24 mouse cellular contexts compared by ENCODE assay signal in the genomic region with DNA sequence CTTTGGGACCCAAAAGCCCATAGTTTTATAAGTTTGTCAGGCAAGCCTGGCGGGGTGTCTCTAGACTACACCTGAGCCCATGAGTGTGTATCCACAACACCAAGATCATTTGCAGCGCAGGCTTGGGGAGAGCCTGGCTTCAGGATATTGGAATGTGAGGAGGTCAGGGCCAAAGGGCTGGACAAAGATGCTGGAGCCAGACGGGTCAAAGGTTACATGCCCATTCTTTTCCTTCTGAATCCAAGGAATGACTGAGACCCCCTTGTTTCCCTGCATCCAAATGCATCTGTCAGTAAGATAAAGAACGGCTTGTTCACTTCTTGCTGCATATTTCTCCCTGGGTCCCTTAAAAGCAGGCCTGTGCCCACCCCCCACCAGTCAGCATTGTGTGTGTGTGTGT.
DNase-seq lines count a peak whose midpoint lies in the region; ATAC-seq and TF ChIP-seq lines count a peak whose summit lies in the region.
"Had no signal": no experiment of that assay in that cellular context is flagged by ENCODE, and none has a peak within 500 bp of the region (broad histone marks: within the 10 kb centered on the region; RNA-seq: fewer than 3 reads in every experiment).

No protein-coding gene starts in this region.

- H3K27me3 ChIP-seq in hindbrain, embryonic 10.5 days (ENCODE audit: insufficient read depth, poor library complexity, severe bottlenecking) = no peaks in the 10 kb centered on the region
- H3K27me3 ChIP-seq in hindbrain, embryonic 14.5 days (ENCODE audit: control insufficient read depth, insufficient read depth, low read length) = no peaks in the 10 kb centered on the region
- no peaks in the 10 kb centered on the region for H3K27me3 ChIP-seq in neural tube, embryonic 11.5 days (ENCODE audit: control insufficient read depth, insufficient read depth, low read length)
- H3K27me3 ChIP-seq in neural tube, embryonic 15.5 days (replicated peaks) = no peaks in the 10 kb centered on the region
- no peaks in the 10 kb centered on the region for H3K27me3 ChIP-seq in embryonic facial prominence, embryonic 10.5 days (replicated peaks; ENCODE audit: low read depth, poor library complexity, severe bottlenecking)
- H3K27me3 ChIP-seq: embryonic facial prominence, embryonic 12.5 days; heart, embryonic 13.5 days; liver, embryonic 15.5 days had no signal

- peak; percentile 56 for DNase-seq in hindbrain, embryonic 10.5 days (ENCODE audit: low spot score)
- no peak for DNase-seq in hindbrain, embryonic 14.5 days (ENCODE audit: low spot score)
- peak; percentile 21 for DNase-seq in neural tube, embryonic 11.5 days (ENCODE audit: low spot score)
- peak; percentile 44 for DNase-seq in embryonic facial prominence, embryonic 10.5 days (ENCODE audit: low spot score)
- no peak for DNase-seq in lung, adult 2 months
- no peak for DNase-seq in urinary bladder, postnatal 14 days (ENCODE audit: low spot score)
- DNase-seq: adrenal gland, postnatal 10 days; cerebellum, adult 2 months; cerebellum, postnatal 25 days; gastrocnemius, postnatal 36 days; heart, adult 2 months; layer of hippocampus, adult 9-11 months; liver; lung, postnatal 4 days had no signal

- no peaks in the 10 kb centered on the region for H3K9me3 ChIP-seq in hindbrain, embryonic 10.5 days
- no peaks in the 10 kb centered on the region for H3K9me3 ChIP-seq in hindbrain, embryonic 14.5 days (ENCODE audit: control insufficient read depth, low read length)
- no peaks in the 10 kb centered on the region for H3K9me3 ChIP-seq in neural tube, embryonic 11.5 days (ENCODE audit: control insufficient read depth, low read length)
- H3K9me3 ChIP-seq in neural tube, embryonic 15.5 days (replicated peaks) = no peaks in the 10 kb centered on the region
- H3K9me3 ChIP-seq in embryonic facial prominence, embryonic 10.5 days = no peaks in the 10 kb centered on the region
- H3K9me3 ChIP-seq: embryonic facial prominence, embryonic 12.5 days; forebrain, embryonic 12.5 days; heart, embryonic 13.5 days; liver, embryonic 15.5 days; midbrain, embryonic 12.5 days; neural tube, embryonic 12.5 days had no signal

- H3K36me3 ChIP-seq in hindbrain, embryonic 10.5 days = no peaks in the 10 kb centered on the region
- no peaks in the 10 kb centered on the region for H3K36me3 ChIP-seq in hindbrain, embryonic 14.5 days (replicated peaks; ENCODE audit: control insufficient read depth, insufficient read depth)
- no peaks in the 10 kb centered on the region for H3K36me3 ChIP-seq in neural tube, embryonic 11.5 days (ENCODE audit: control insufficient read depth, insufficient read depth, low read length)
- H3K36me3 ChIP-seq in neural tube, embryonic 15.5 days = no peaks in the 10 kb centered on the region
- no peaks in the 10 kb centered on the region for H3K36me3 ChIP-seq in embryonic facial prominence, embryonic 10.5 days (replicated peaks)
- H3K36me3 ChIP-seq: embryonic facial prominence, embryonic 12.5 days; forebrain, embryonic 12.5 days; heart, embryonic 13.5 days; liver, embryonic 15.5 days; midbrain, embryonic 12.5 days; neural tube, embryonic 12.5 days had no signal

- H3K4me1 ChIP-seq in hindbrain, embryonic 10.5 days (replicated peaks) = peaks cover 33% of the 10 kb centered on the region
- H3K4me1 ChIP-seq in hindbrain, embryonic 14.5 days (replicated peaks; ENCODE audit: control insufficient read depth, insufficient read depth, low read length) = 0 out of 2 replicates have a peak, but pooled peaks cover 14% of the 10 kb centered on the region
- peaks cover 3% of the 10 kb centered on the region for H3K4me1 ChIP-seq in neural tube, embryonic 11.5 days (ENCODE audit: control insufficient read depth, insufficient read depth, low read length)
- H3K4me1 ChIP-seq in neural tube, embryonic 15.5 days = peaks cover 15% of the 10 kb centered on the region
- peaks cover 35% of the 10 kb centered on the region for H3K4me1 ChIP-seq in embryonic facial prominence, embryonic 10.5 days
- no peaks in the 10 kb centered on the region for H3K4me1 ChIP-seq in lung, adult 2 months (ENCODE audit: control insufficient read depth, insufficient read depth, low read length)
- H3K4me1 ChIP-seq: liver, embryonic 15.5 days had no signal

- peak overlapping the region; percentile 57; the same call in 1 of the 2 replicates for H3K27ac ChIP-seq in hindbrain, embryonic 10.5 days
- H3K27ac ChIP-seq in hindbrain, embryonic 14.5 days = no peak overlapping the region
- no peak overlapping the region for H3K27ac ChIP-seq in neural tube, embryonic 11.5 days (ENCODE audit: low read depth, low read length)
- H3K27ac ChIP-seq in neural tube, embryonic 15.5 days (replicated peaks) = no peak overlapping the region
- H3K27ac ChIP-seq in embryonic facial prominence, embryonic 10.5 days (replicated peaks) = peak overlapping the region; percentile 71
- H3K27ac ChIP-seq: embryonic facial prominence, embryonic 12.5 days; forebrain, embryonic 12.5 days; heart, adult 2 months; heart, embryonic 13.5 days; left cerebral cortex, adult 2 months; liver, embryonic 15.5 days; midbrain, embryonic 12.5 days; neural tube, embryonic 12.5 days had no signal

- H3K4me2 ChIP-seq in hindbrain, embryonic 14.5 days (replicated peaks) = no peak overlapping the region
- H3K4me2 ChIP-seq in neural tube, embryonic 11.5 days (ENCODE audit: low read depth) = no peak overlapping the region
- H3K4me2 ChIP-seq in neural tube, embryonic 15.5 days = no peak overlapping the region
- H3K4me2 ChIP-seq: embryonic facial prominence, embryonic 12.5 days; forebrain, embryonic 12.5 days; heart, embryonic 13.5 days; liver, embryonic 15.5 days; midbrain, embryonic 12.5 days; neural tube, embryonic 12.5 days had no signal

- no peak for TF ChIP-seq CTCF in lung, adult 2 months (IDR thresholded peaks at IDR 0.05; ENCODE audit: insufficient read depth, low read length)

- H3K4me3 ChIP-seq in hindbrain, embryonic 10.5 days = no peak overlapping the region
- no peak overlapping the region for H3K4me3 ChIP-seq in hindbrain, embryonic 14.5 days (replicated peaks; ENCODE audit: low read length)
- no peak overlapping the region for H3K4me3 ChIP-seq in neural tube, embryonic 11.5 days (ENCODE audit: low read depth, low read length)
- no peak overlapping the region for H3K4me3 ChIP-seq in neural tube, embryonic 15.5 days (replicated peaks)
- H3K4me3 ChIP-seq in embryonic facial prominence, embryonic 10.5 days = no peak overlapping the region
- no peak overlapping the region for H3K4me3 ChIP-seq in lung, adult 2 months (replicated peaks; ENCODE audit: extremely low read depth, low read depth, low read length)
- H3K4me3 ChIP-seq: embryonic facial prominence, embryonic 12.5 days; forebrain, embryonic 12.5 days; heart, adult 2 months; heart, embryonic 13.5 days; left cerebral cortex, adult 2 months; liver, embryonic 15.5 days; midbrain, embryonic 12.5 days; neural tube, embryonic 12.5 days had no signal

- WGBS in hindbrain, embryonic 10.5 days = 29% methylated on average over 4 of the region's 4 CpGs
- WGBS in hindbrain, embryonic 14.5 days = 47% methylated on average over 4 of the region's 4 CpGs
- 46% methylated on average over 4 of the region's 4 CpGs for WGBS in neural tube, embryonic 11.5 days
- WGBS in neural tube, embryonic 15.5 days = 54% methylated on average over 4 of the region's 4 CpGs
- WGBS in embryonic facial prominence, embryonic 10.5 days = 27% methylated on average over 4 of the region's 4 CpGs
- 93% methylated on average over 4 of the region's 4 CpGs for WGBS in lung, adult 2 months

- ATAC-seq in hindbrain, embryonic 14.5 days (ENCODE audit: low FRiP score) = no peak
- ATAC-seq in neural tube, embryonic 11.5 days (ENCODE audit: insufficient read depth, low FRiP score, low TSS enrichment) = no peak
- ATAC-seq in neural tube, embryonic 15.5 days (ENCODE audit: low FRiP score) = no peak
- ATAC-seq: hindbrain, embryonic 16.5 days; intestine, embryonic 16.5 days had no signal

- no peak overlapping the region for H3K9ac ChIP-seq in hindbrain, embryonic 14.5 days
- H3K9ac ChIP-seq in neural tube, embryonic 11.5 days (ENCODE audit: low read length) = no peak overlapping the region
- H3K9ac ChIP-seq in neural tube, embryonic 15.5 days (replicated peaks) = no peak overlapping the region
- H3K9ac ChIP-seq: embryonic facial prominence, embryonic 12.5 days; forebrain, embryonic 12.5 days; heart, embryonic 13.5 days; liver, embryonic 15.5 days; midbrain, embryonic 12.5 days; neural tube, embryonic 12.5 days had no signal

- TF ChIP-seq POLR2A in lung, adult 2 months (IDR thresholded peaks at IDR 0.05; ENCODE audit: borderline replicate concordance, extremely low read depth, low read depth, low read length) = no peak

Comparison
In these comparisons a context has a peak if more than half of its experiments do, and no peak if none do; other contexts are left out.
1. DNase-seq: peak in hindbrain, embryonic 10.5 days (single experiment), neural tube, embryonic 11.5 days (single experiment) and embryonic facial prominence, embryonic 10.5 days (single experiment); none in hindbrain, embryonic 14.5 days (single experiment), lung, adult 2 months (single experiment) and urinary bladder, postnatal 14 days (single experiment).
2. H3K27ac ChIP-seq: peak in hindbrain, embryonic 10.5 days (single experiment) and embryonic facial prominence, embryonic 10.5 days (single experiment); none in hindbrain, embryonic 14.5 days (single experiment), neural tube, embryonic 11.5 days (single experiment) and neural tube, embryonic 15.5 days (single experiment).